ENCODE assay signal across 46 mouse cellular contexts in genomic region chr15:82382441-82382840, GRCm38 (mm10). TPM values are rescaled to one million over a fixed set of nuclear protein-coding genes. Genes with fewer than 3 reads are reported as not detected.
"Had no signal": no experiment of that assay in that cellular context is flagged by ENCODE, and none has a peak within 500 bp of the region (broad histone marks: within the 10 kb centered on the region; RNA-seq: fewer than 3 reads in every experiment).

No protein-coding gene starts in this region.

- ATAC-seq: hindbrain, embryonic 16.5 days; hindbrain, postnatal 0 days; inflammation-experienced regulatory T-cells, adult 6 months; intestine, embryonic 15.5 days; intestine, embryonic 16.5 days; intestine, postnatal 0 days had no signal

- H3K9me3 ChIP-seq: heart, embryonic 10.5 days; heart, embryonic 12.5 days; heart, embryonic 13.5 days; heart, embryonic 15.5 days; hindbrain, embryonic 10.5 days; hindbrain, embryonic 12.5 days; hindbrain, embryonic 13.5 days; intestine, embryonic 15.5 days; kidney, embryonic 15.5 days had no signal

- H3K4me2 ChIP-seq: heart, embryonic 11.5 days; heart, embryonic 12.5 days; heart, embryonic 13.5 days; heart, embryonic 15.5 days; hindbrain, embryonic 12.5 days; hindbrain, embryonic 13.5 days; hindbrain, embryonic 14.5 days; hindbrain, embryonic 15.5 days; intestine, embryonic 15.5 days; kidney, embryonic 15.5 days had no signal

- H3K9ac ChIP-seq: heart, embryonic 12.5 days; heart, embryonic 13.5 days; heart, embryonic 15.5 days; hindbrain, embryonic 12.5 days; hindbrain, embryonic 13.5 days; hindbrain, embryonic 14.5 days; hindbrain, embryonic 15.5 days; intestine, embryonic 15.5 days; kidney, embryonic 15.5 days had no signal

- H3K4me3 ChIP-seq: heart, embryonic 10.5 days; heart, embryonic 12.5 days; heart, embryonic 13.5 days; heart, embryonic 15.5 days; hindbrain, embryonic 10.5 days; hindbrain, embryonic 12.5 days; hindbrain, embryonic 13.5 days; hindbrain, embryonic 15.5 days; intestine, embryonic 15.5 days; kidney, embryonic 15.5 days had no signal

- H3K27me3 ChIP-seq: heart, embryonic 12.5 days; heart, embryonic 13.5 days; heart, embryonic 15.5 days; hindbrain, embryonic 12.5 days; hindbrain, embryonic 15.5 days; intestine, embryonic 15.5 days; kidney, embryonic 15.5 days had no signal

- DNase-seq: heart, postnatal 10 days; heart, postnatal 14 days; heart, postnatal 36 days; heart, postnatal 4 days; kidney, adult 18-20 months; kidney, adult 2 months; kidney, adult 8-10 months; kidney, adult 9 months; kidney, postnatal 10 days; kidney, postnatal 14 days; kidney, postnatal 25 days; kidney, postnatal 36 days; kidney, postnatal 4 days; layer of hippocampus, adult 9-11 months had no signal

- H3K36me3 ChIP-seq: heart, embryonic 10.5 days; heart, embryonic 12.5 days; heart, embryonic 13.5 days; heart, embryonic 15.5 days; hindbrain, embryonic 10.5 days; hindbrain, embryonic 12.5 days; hindbrain, embryonic 13.5 days; hindbrain, embryonic 15.5 days; intestine, embryonic 15.5 days; kidney, embryonic 15.5 days had no signal

- H3K27ac ChIP-seq: heart, embryonic 10.5 days; heart, embryonic 13.5 days; heart, embryonic 15.5 days; hindbrain, embryonic 10.5 days; hindbrain, embryonic 12.5 days; hindbrain, embryonic 13.5 days; hindbrain, embryonic 14.5 days; hindbrain, embryonic 15.5 days; hindbrain, postnatal 0 days; intestine, embryonic 15.5 days; kidney, embryonic 15.5 days; kidney, postnatal 0 days had no signal

RNA-seq across cellular contexts. Expression of gene Cyp2d11, which starts 11.4 kb away (rescaled TPM):
- total RNA-seq: heart, postnatal 10 days; heart, postnatal 14 days; hematopoietic stem cell, adult 5-6 weeks; hindbrain, postnatal 0 days; layer of hippocampus, postnatal 10 days; layer of hippocampus, postnatal 14 days; layer of hippocampus, postnatal 36 days had no signal
- polyA plus RNA-seq: heart, embryonic 10.5 days; heart, embryonic 11.5 days; heart, embryonic 12.5 days; heart, embryonic 13.5 days; heart, embryonic 14.5 days; heart, embryonic 15.5 days; heart, embryonic 16.5 days; heart, postnatal 0 days; hindbrain, embryonic 10.5 days; hindbrain, embryonic 11.5 days; hindbrain, embryonic 12.5 days; hindbrain, embryonic 13.5 days; hindbrain, embryonic 14.5 days; hindbrain, embryonic 15.5 days; hindbrain, embryonic 16.5 days; hindbrain, postnatal 0 days; inflammation-experienced regulatory T-cells, adult 6 months; intestine, embryonic 14.5 days; intestine, embryonic 15.5 days; intestine, embryonic 16.5 days; intestine, postnatal 0 days; kidney, adult 2 months; kidney, embryonic 14.5 days; kidney, embryonic 15.5 days; kidney, embryonic 16.5 days; kidney, postnatal 0 days; large intestine, adult 2 months had no signal

RNA-seq across cellular contexts. Expression of gene Cyp2d10, which starts 24.6 kb away (rescaled TPM):
- total RNA-seq: heart, postnatal 10 days; heart, postnatal 25 days; heart, postnatal 36 days; heart, postnatal 4 days; hematopoietic stem cell, adult 5-6 weeks; hindbrain, postnatal 0 days; layer of hippocampus, postnatal 14 days; layer of hippocampus, postnatal 25 days; layer of hippocampus, postnatal 36 days had no signal
- polyA plus RNA-seq: heart, embryonic 14.5 days; heart, embryonic 15.5 days; heart, postnatal 0 days; hindbrain, embryonic 10.5 days; hindbrain, embryonic 11.5 days; hindbrain, embryonic 12.5 days; hindbrain, embryonic 13.5 days; hindbrain, embryonic 14.5 days; hindbrain, embryonic 16.5 days; hindbrain, postnatal 0 days; inflammation-experienced regulatory T-cells, adult 6 months; intestine, embryonic 14.5 days; kidney, embryonic 14.5 days had no signal
